Mouse (Mus musculus): ENCODE results near the gene Wasl. TPM values are rescaled to one million over a fixed set of nuclear protein-coding genes. Genes with fewer than 3 reads are reported as not detected.
A peak's percentile ranks its signal among the peaks of the same experiment; 100 is the strongest.

The Wasl gene
- 77.7 and 87.6 TPM in 2 replicates for polyA plus RNA-seq (2015; fragmentation: Nextera tagmentation; extraction: Ambion mirVana)

GRCm38 (mm10) chr6:24664867-24665458, at the start of gene Wasl:
Wasl (minus strand) TSS chr6:24665009.
- Histone ChIP-seq H3K4me2 (peak within 1 kb of the TSS; percentile 78), H3K27ac (peak within 1 kb of the TSS; percentile 99), H3K9ac (peak within 1 kb of the TSS; percentile 97), H3K9me3 (replicated peaks) (no peaks in the 10 kb centered on the region), H3K36me3 (0 out of 2 replicates have a peak, but pooled peaks cover 5% of the 10 kb centered on the region), H3K4me3 (replicated peaks) (peak within 1 kb of the TSS; percentile 96), H3K27me3 (no peaks in the 10 kb centered on the region), H3K4me1 (peaks cover 14% of the 10 kb centered on the region)
- peak; percentile 99 for ATAC-seq (replicated peaks; ENCODE audit: low FRiP score)
- under 1% methylated on average over 63 of the region's 63 CpGs for WGBS

- Histone ChIP-seq H3K4me3 (replicated peaks) (no peak overlapping the region), H3K36me3 (no peaks in the 10 kb centered on the region), H3K9me3 (replicated peaks) (no peaks in the 10 kb centered on the region), H3K27ac (no peak overlapping the region), H3K9ac (no peak overlapping the region), H3K4me2 (no peak overlapping the region), H3K4me1 (no peaks in the 10 kb centered on the region), H3K27me3 (no peaks in the 10 kb centered on the region)
- WGBS: 62% methylated on average over 2 of the region's 2 CpGs
- no peak for ATAC-seq (replicated peaks; ENCODE audit: low FRiP score)
Observed at GRCm38 (mm10) chr6:24707499-24707898, 42.7 kb upstream of the Wasl start.

- Histone ChIP-seq H3K36me3 (no peaks in the 10 kb centered on the region), H3K9ac (no peak overlapping the region), H3K9me3 (replicated peaks) (no peaks in the 10 kb centered on the region), H3K4me3 (replicated peaks) (no peak overlapping the region), H3K27ac (no peak overlapping the region), H3K4me1 (no peaks in the 10 kb centered on the region), H3K27me3 (no peaks in the 10 kb centered on the region), H3K4me2 (no peak overlapping the region)
- no peak for ATAC-seq (replicated peaks; ENCODE audit: low FRiP score)
- WGBS: 83% methylated on average over 5 of the region's 5 CpGs
Observed at GRCm38 (mm10) chr6:24707090-24707489, 42.3 kb upstream of the Wasl start.

- Histone ChIP-seq H3K4me2 (no peak overlapping the region), H3K9ac (no peak overlapping the region), H3K4me1 (no peaks in the 10 kb centered on the region), H3K27me3 (no peaks in the 10 kb centered on the region), H3K36me3 (no peaks in the 10 kb centered on the region), H3K4me3 (replicated peaks) (no peak overlapping the region), H3K9me3 (replicated peaks) (no peaks in the 10 kb centered on the region), H3K27ac (no peak overlapping the region)
- WGBS: 91% methylated on average over 5 of the region's 5 CpGs
- ATAC-seq (replicated peaks; ENCODE audit: low FRiP score): no peak
Observed at GRCm38 (mm10) chr6:24697216-24697615, 32.4 kb upstream of the Wasl start.

- H3K4me2 ChIP-seq: no peak overlapping the region
- no peak overlapping the region for H3K27ac ChIP-seq
Observed at GRCm38 (mm10) chr6:24696117-24696516, 31.3 kb upstream of the Wasl start.

GRCm38 (mm10) chr6:24694455-24695410, 29.9 kb upstream of the Wasl start:
- H3K4me2 ChIP-seq: no peak overlapping the region
- H3K27me3 ChIP-seq: no peaks in the 10 kb centered on the region
- WGBS: 80% methylated on average over 11 of the region's 11 CpGs
- H3K9me3 ChIP-seq (replicated peaks): no peaks in the 10 kb centered on the region
- no peaks in the 10 kb centered on the region for H3K4me1 ChIP-seq
- no peak for ATAC-seq (replicated peaks; ENCODE audit: low FRiP score)
- H3K4me3 ChIP-seq (replicated peaks): no peak overlapping the region
- no peak overlapping the region for H3K9ac ChIP-seq
- H3K27ac ChIP-seq: no peak overlapping the region
- H3K36me3 ChIP-seq: no peaks in the 10 kb centered on the region

More at GRCm38 (mm10) chr6:24696117-24696516, 31.3 kb upstream of the Wasl start:
- ATAC-seq (replicated peaks; ENCODE audit: low FRiP score): no peak
- Histone ChIP-seq H3K4me1 (no peaks in the 10 kb centered on the region), H3K9ac (no peak overlapping the region), H3K9me3 (replicated peaks) (no peaks in the 10 kb centered on the region), H3K36me3 (no peaks in the 10 kb centered on the region), H3K27me3 (no peaks in the 10 kb centered on the region), H3K4me3 (replicated peaks) (no peak overlapping the region)
- WGBS: 72% methylated on average over 4 of the region's 4 CpGs

GRCm38 (mm10) chr6:24687871-24688270, 23.1 kb upstream of the Wasl start:
- no peak overlapping the region for H3K4me3 ChIP-seq (replicated peaks)
- no peaks in the 10 kb centered on the region for H3K36me3 ChIP-seq
- H3K27ac ChIP-seq: no peak overlapping the region
- no peaks in the 10 kb centered on the region for H3K27me3 ChIP-seq
- no peak overlapping the region for H3K9ac ChIP-seq
- no peak for ATAC-seq (replicated peaks; ENCODE audit: low FRiP score)
- WGBS: 67% methylated on average over 1 of the region's 1 CpGs
- no peak overlapping the region for H3K4me2 ChIP-seq
- H3K9me3 ChIP-seq (replicated peaks): no peaks in the 10 kb centered on the region
- no peaks in the 10 kb centered on the region for H3K4me1 ChIP-seq

GRCm38 (mm10) chr6:24683113-24683512, 18.3 kb upstream of the Wasl start:
- Histone ChIP-seq H3K9me3 (replicated peaks) (no peaks in the 10 kb centered on the region), H3K36me3 (no peaks in the 10 kb centered on the region), H3K4me2 (no peak overlapping the region), H3K4me1 (no peaks in the 10 kb centered on the region), H3K4me3 (replicated peaks) (no peak overlapping the region), H3K9ac (no peak overlapping the region), H3K27me3 (no peaks in the 10 kb centered on the region), H3K27ac (no peak overlapping the region)
- 98% methylated on average over 3 of the region's 3 CpGs for WGBS
- ATAC-seq (replicated peaks; ENCODE audit: low FRiP score): no peak

- no peak overlapping the region for H3K27ac ChIP-seq
Observed at GRCm38 (mm10) chr6:24667829-24668228, 3.0 kb upstream of the Wasl start.

GRCm38 (mm10) chr6:24666248-24666647, 1.4 kb upstream of the Wasl start:
- H3K9me3 ChIP-seq (replicated peaks): no peaks in the 10 kb centered on the region
- ATAC-seq (replicated peaks; ENCODE audit: low FRiP score): no peak
- H3K36me3 ChIP-seq: 0 out of 2 replicates have a peak, but pooled peaks cover 5% of the 10 kb centered on the region
- H3K4me2 ChIP-seq: no peak overlapping the region
- no peak overlapping the region for H3K9ac ChIP-seq
- H3K4me1 ChIP-seq: peaks cover 11% of the 10 kb centered on the region
- H3K27me3 ChIP-seq: no peaks in the 10 kb centered on the region
- H3K4me3 ChIP-seq (replicated peaks): no peak overlapping the region
- no peak overlapping the region for H3K27ac ChIP-seq
- WGBS: 89% methylated on average over 5 of the region's 5 CpGs

More at GRCm38 (mm10) chr6:24667829-24668228, 3.0 kb upstream of the Wasl start:
- Histone ChIP-seq H3K4me1 (0 out of 2 replicates have a peak, but pooled peaks cover 2% of the 10 kb centered on the region), H3K4me2 (no peak overlapping the region), H3K4me3 (replicated peaks) (no peak overlapping the region), H3K27me3 (no peaks in the 10 kb centered on the region), H3K9me3 (replicated peaks) (no peaks in the 10 kb centered on the region), H3K36me3 (no peaks in the 10 kb centered on the region), H3K9ac (no peak overlapping the region)
- ATAC-seq (replicated peaks; ENCODE audit: low FRiP score): no peak
- 73% methylated on average over 3 of the region's 3 CpGs for WGBS

GRCm38 (mm10) chr6:24664133-24664866, 509 bp downstream of the Wasl start:
- no peaks in the 10 kb centered on the region for H3K27me3 ChIP-seq
- peak overlapping the region; percentile 99 for H3K27ac ChIP-seq
- H3K36me3 ChIP-seq: peaks cover 5% of the 10 kb centered on the region; the same call in 1 of the 2 replicates
- H3K4me3 ChIP-seq (replicated peaks): peak overlapping the region; percentile 96
- under 1% methylated on average over 53 of the region's 58 CpGs for WGBS
- peak overlapping the region; percentile 78 for H3K4me2 ChIP-seq
- H3K4me1 ChIP-seq: peaks cover 14% of the 10 kb centered on the region
- peak overlapping the region; percentile 97 for H3K9ac ChIP-seq
- no peaks in the 10 kb centered on the region for H3K9me3 ChIP-seq (replicated peaks)
- peak; percentile 78 for ATAC-seq (replicated peaks; ENCODE audit: low FRiP score)

All from kidney, embryonic 15.5 days (tissue).